ENCODE assay signal across 8 mouse cellular contexts in the genomic region with DNA sequence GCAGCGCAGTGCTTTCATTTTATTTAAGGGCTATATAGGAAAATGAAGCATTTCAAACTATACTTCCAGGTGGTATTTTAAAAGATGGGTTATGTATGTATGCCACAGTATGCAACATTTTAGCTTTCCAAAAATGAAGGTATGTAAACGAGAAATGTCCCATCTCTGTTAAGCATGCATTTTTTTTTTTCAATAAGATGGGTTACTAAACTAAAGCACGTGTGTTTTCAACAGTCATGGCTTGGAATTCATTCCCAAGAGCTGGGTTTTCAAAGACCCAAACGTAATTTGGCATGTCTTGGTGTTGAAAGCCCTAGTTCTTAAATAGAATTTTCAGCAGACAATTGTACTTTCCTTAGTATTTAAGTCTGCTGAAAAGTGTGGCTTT. TPM values are rescaled to one million over a fixed set of nuclear protein-coding genes. Genes with fewer than 3 reads are reported as not detected.
A peak's percentile ranks its signal among the peaks of the same experiment; 100 is the strongest.
DNase-seq lines count a peak whose midpoint lies in the region; ATAC-seq and TF ChIP-seq lines count a peak whose summit lies in the region.

No protein-coding gene starts in this region.

- H3K9ac ChIP-seq in lung, embryonic 14.5 days = peak overlapping the region; percentile 100
- peak overlapping the region; percentile 89 for H3K9ac ChIP-seq in intestine, embryonic 15.5 days
- H3K9ac ChIP-seq in neural tube, embryonic 14.5 days (replicated peaks; ENCODE audit: low read depth, low read length) = peak overlapping the region; percentile 99

- peak overlapping the region; percentile 100 for H3K27ac ChIP-seq in lung, embryonic 14.5 days (ENCODE audit: low read depth)
- H3K27ac ChIP-seq in embryonic facial prominence, embryonic 10.5 days (replicated peaks) = peak overlapping the region; percentile 100
- peak overlapping the region; percentile 100 for H3K27ac ChIP-seq in intestine, embryonic 15.5 days
- peak overlapping the region; percentile 100 for H3K27ac ChIP-seq in neural tube, embryonic 14.5 days (ENCODE audit: low read depth, low read length)

- H3K27me3 ChIP-seq in lung, embryonic 14.5 days (ENCODE audit: insufficient read depth, low read length) = no peaks in the 10 kb centered on the region
- no peaks in the 10 kb centered on the region for H3K27me3 ChIP-seq in embryonic facial prominence, embryonic 10.5 days (replicated peaks; ENCODE audit: low read depth, poor library complexity, severe bottlenecking)
- H3K27me3 ChIP-seq in intestine, embryonic 15.5 days (replicated peaks) = no peaks in the 10 kb centered on the region
- H3K27me3 ChIP-seq in neural tube, embryonic 14.5 days (ENCODE audit: control insufficient read depth, insufficient read depth, low read length) = no peaks in the 10 kb centered on the region

- peak overlapping the region; percentile 91 for H3K4me3 ChIP-seq in lung, embryonic 14.5 days (ENCODE audit: low read depth, low read length)
- peak overlapping the region; percentile 91 for H3K4me3 ChIP-seq in embryonic facial prominence, embryonic 10.5 days
- H3K4me3 ChIP-seq in intestine, embryonic 15.5 days (replicated peaks) = peak overlapping the region; percentile 89
- H3K4me3 ChIP-seq in neural tube, embryonic 14.5 days (ENCODE audit: low read depth, low read length) = peak overlapping the region; percentile 99

- H3K4me1 ChIP-seq in lung, embryonic 14.5 days (ENCODE audit: insufficient read depth) = peaks cover 7% of the 10 kb centered on the region; the same call in 1 of the 2 replicates
- peaks cover 23% of the 10 kb centered on the region for H3K4me1 ChIP-seq in embryonic facial prominence, embryonic 10.5 days
- H3K4me1 ChIP-seq in intestine, embryonic 15.5 days (replicated peaks) = peaks cover 6% of the 10 kb centered on the region
- H3K4me1 ChIP-seq in neural tube, embryonic 14.5 days (ENCODE audit: control insufficient read depth, insufficient read depth, low read length) = peaks cover 25% of the 10 kb centered on the region

- peak overlapping the region; percentile 88 for H3K4me2 ChIP-seq in lung, embryonic 14.5 days
- peak overlapping the region; percentile 52 for H3K4me2 ChIP-seq in intestine, embryonic 15.5 days (replicated peaks)
- H3K4me2 ChIP-seq in neural tube, embryonic 14.5 days (ENCODE audit: low read depth, low read length) = peak overlapping the region; percentile 64

- WGBS in lung, embryonic 14.5 days = 9% methylated on average over 4 of the region's 4 CpGs
- 18% methylated on average over 4 of the region's 4 CpGs for WGBS in embryonic facial prominence, embryonic 10.5 days
- WGBS in intestine, embryonic 15.5 days = 10% methylated on average over 4 of the region's 4 CpGs
- WGBS in neural tube, embryonic 14.5 days = 12% methylated on average over 4 of the region's 4 CpGs

- no peak for TF ChIP-seq CTCF in lung, embryonic 14.5 days (IDR thresholded peaks at IDR 0.05; ENCODE audit: low read depth)

- peak; percentile 61 for DNase-seq in lung, embryonic 14.5 days
- no peak for DNase-seq in lung, postnatal 36 days
- DNase-seq in embryonic facial prominence, embryonic 10.5 days (ENCODE audit: low spot score) = no peak
- no peak for DNase-seq in urinary bladder, postnatal 25 days (ENCODE audit: low spot score)
- no peak for DNase-seq in layer of hippocampus, adult 9-10 months (ENCODE audit: low spot score)
- no peak for DNase-seq in kidney, postnatal 4 days

- no peaks in the 10 kb centered on the region for H3K9me3 ChIP-seq in lung, embryonic 14.5 days (ENCODE audit: low read depth, low read length)
- H3K9me3 ChIP-seq in embryonic facial prominence, embryonic 10.5 days = no peaks in the 10 kb centered on the region
- no peaks in the 10 kb centered on the region for H3K9me3 ChIP-seq in intestine, embryonic 15.5 days
- no peaks in the 10 kb centered on the region for H3K9me3 ChIP-seq in neural tube, embryonic 14.5 days (ENCODE audit: control insufficient read depth, low read length)

- no peak for ATAC-seq in lung, embryonic 14.5 days (ENCODE audit: insufficient read depth)
- no peak for ATAC-seq in intestine, embryonic 15.5 days
- no peak for ATAC-seq in neural tube, embryonic 14.5 days (ENCODE audit: low read depth)

- H3K36me3 ChIP-seq in lung, embryonic 14.5 days (ENCODE audit: insufficient read depth) = peaks cover 32% of the 10 kb centered on the region
- peaks cover 29% of the 10 kb centered on the region for H3K36me3 ChIP-seq in embryonic facial prominence, embryonic 10.5 days (replicated peaks)
- H3K36me3 ChIP-seq in intestine, embryonic 15.5 days = peaks cover 6% of the 10 kb centered on the region; the same call in 1 of the 2 replicates
- H3K36me3 ChIP-seq in neural tube, embryonic 14.5 days (ENCODE audit: control insufficient read depth, insufficient read depth, low read length) = peaks cover 26% of the 10 kb centered on the region

RNA-seq across cellular contexts. Expression of a gene that starts 0.9 kb away (rescaled TPM):
- polyA plus RNA-seq in lung, embryonic 14.5 days (2014; fragmentation: Nextera tagmentation; extraction: Ambion mirVana) = 1,010 and 1,058 TPM in 2 replicates
- polyA plus RNA-seq in embryonic facial prominence, embryonic 10.5 days (2016; fragmentation: Nextera tagmentation; extraction: Ambion mirVana) = 1,371 TPM in 2 replicates
- 632 and 726 TPM in 2 replicates for polyA plus RNA-seq in intestine, embryonic 15.5 days (2015; fragmentation: Nextera tagmentation; extraction: Ambion mirVana)
- polyA plus RNA-seq in neural tube, embryonic 14.5 days (2014; fragmentation: Nextera tagmentation; extraction: Ambion mirVana) = 1,155 and 1,522 TPM in 2 replicates

RNA-seq across cellular contexts. Expression of a gene that starts 55.0 kb away (rescaled TPM):
- 65.2 and 68.8 TPM in 2 replicates for polyA plus RNA-seq in lung, embryonic 14.5 days (2014; fragmentation: Nextera tagmentation; extraction: Ambion mirVana)
- polyA plus RNA-seq in embryonic facial prominence, embryonic 10.5 days (2016; fragmentation: Nextera tagmentation; extraction: Ambion mirVana) = 86.4 and 87.5 TPM in 2 replicates
- polyA plus RNA-seq in intestine, embryonic 15.5 days (2015; fragmentation: Nextera tagmentation; extraction: Ambion mirVana) = 51.3 and 54.6 TPM in 2 replicates
- polyA plus RNA-seq in neural tube, embryonic 14.5 days (2014; fragmentation: Nextera tagmentation; extraction: Ambion mirVana) = 75.6 and 86.3 TPM in 2 replicates
